Mouse (Mus musculus): Measurements from ENCODE around the gene AI182371. TPM values are rescaled to one million over a fixed set of nuclear protein-coding genes. Genes with fewer than 3 reads are reported as not detected.

Gene AI182371
- total and polyA plus RNA-seq, 2 experiments from 2014 or later = 0.19 to 0.93 TPM

DNA sequence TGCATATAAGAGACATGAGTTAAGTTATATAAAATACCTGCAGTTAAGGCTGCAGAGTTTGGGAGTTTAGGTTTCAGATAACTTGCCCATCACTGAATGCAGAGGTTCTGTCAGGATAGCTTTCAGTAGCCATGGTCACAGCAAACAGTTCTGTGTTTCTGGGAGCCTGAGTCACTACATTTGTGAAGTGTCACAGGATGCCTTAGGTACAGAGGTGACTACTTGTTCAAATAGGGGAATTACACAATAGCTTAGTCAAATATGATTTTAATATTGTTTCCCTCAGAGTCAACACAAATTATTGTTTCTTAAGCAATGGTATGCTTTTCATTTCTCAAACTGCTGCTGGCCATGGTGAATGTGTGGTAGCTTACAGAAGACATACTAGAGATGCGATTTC lies 32.2 kb downstream of the AI182371 start:
- WGBS = 93% methylated on average over 1 of the region's 1 CpGs
- no peak overlapping the region for H3K4me3 ChIP-seq (ENCODE audit: low read depth, low read length)
- H3K9me3 ChIP-seq (ENCODE audit: low read length) = no peaks in the 10 kb centered on the region
- no peak for TF ChIP-seq CTCF (IDR thresholded peaks at IDR 0.05)
- no peak overlapping the region for H3K27ac ChIP-seq (ENCODE audit: low read depth, low read length)
- no peak for ATAC-seq (ENCODE audit: low FRiP score)
- no peaks in the 10 kb centered on the region for H3K4me1 ChIP-seq (ENCODE audit: insufficient read depth, low read length)
- DNase-seq (ENCODE audit: low spot score) = no peak
- no peaks in the 10 kb centered on the region for H3K27me3 ChIP-seq (ENCODE audit: insufficient read depth, low read length)
- no peaks in the 10 kb centered on the region for H3K36me3 ChIP-seq (ENCODE audit: insufficient read depth, low read length)
- H3K4me2 ChIP-seq (ENCODE audit: low read depth, low read length, poor library complexity, severe bottlenecking) = no peak overlapping the region
- H3K9ac ChIP-seq (replicated peaks; ENCODE audit: low read length, poor library complexity, severe bottlenecking) = no peak overlapping the region

DNA sequence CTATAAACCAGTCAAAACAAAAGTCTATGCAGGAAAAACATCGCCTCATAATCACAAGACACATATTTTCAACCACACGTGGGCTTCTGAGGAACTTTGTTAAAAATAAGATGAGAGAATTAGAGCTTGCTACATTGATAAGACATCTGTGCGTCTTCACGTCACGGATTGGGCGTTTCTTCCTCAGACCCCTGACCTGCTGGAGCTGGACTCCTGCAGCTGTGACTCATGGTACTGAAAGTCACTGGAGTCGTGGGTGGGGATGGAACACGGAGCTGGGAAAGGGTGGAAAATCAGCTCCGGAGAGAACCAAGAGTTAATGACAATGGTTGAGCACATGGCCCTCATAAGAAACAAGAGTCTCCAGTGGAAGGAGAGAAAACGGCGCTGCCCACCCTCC lies 34.2 kb downstream of the AI182371 start:
- Histone ChIP-seq H3K9me3 (ENCODE audit: low read length) (no peaks in the 10 kb centered on the region), H3K4me3 (ENCODE audit: low read depth, low read length) (no peak overlapping the region), H3K27ac (ENCODE audit: low read depth, low read length) (no peak overlapping the region), H3K9ac (replicated peaks; ENCODE audit: low read length, poor library complexity, severe bottlenecking) (no peak overlapping the region), H3K27me3 (ENCODE audit: insufficient read depth, low read length) (no peaks in the 10 kb centered on the region), H3K4me2 (ENCODE audit: low read depth, low read length, poor library complexity, severe bottlenecking) (no peak overlapping the region), H3K36me3 (ENCODE audit: insufficient read depth, low read length) (no peaks in the 10 kb centered on the region), H3K4me1 (ENCODE audit: insufficient read depth, low read length) (no peaks in the 10 kb centered on the region)
- no peak for ATAC-seq (ENCODE audit: low FRiP score)
- no peak for TF ChIP-seq CTCF (IDR thresholded peaks at IDR 0.05)
- no peak for DNase-seq (ENCODE audit: low spot score)
- WGBS = 89% methylated on average over 11 of the region's 11 CpGs

DNA sequence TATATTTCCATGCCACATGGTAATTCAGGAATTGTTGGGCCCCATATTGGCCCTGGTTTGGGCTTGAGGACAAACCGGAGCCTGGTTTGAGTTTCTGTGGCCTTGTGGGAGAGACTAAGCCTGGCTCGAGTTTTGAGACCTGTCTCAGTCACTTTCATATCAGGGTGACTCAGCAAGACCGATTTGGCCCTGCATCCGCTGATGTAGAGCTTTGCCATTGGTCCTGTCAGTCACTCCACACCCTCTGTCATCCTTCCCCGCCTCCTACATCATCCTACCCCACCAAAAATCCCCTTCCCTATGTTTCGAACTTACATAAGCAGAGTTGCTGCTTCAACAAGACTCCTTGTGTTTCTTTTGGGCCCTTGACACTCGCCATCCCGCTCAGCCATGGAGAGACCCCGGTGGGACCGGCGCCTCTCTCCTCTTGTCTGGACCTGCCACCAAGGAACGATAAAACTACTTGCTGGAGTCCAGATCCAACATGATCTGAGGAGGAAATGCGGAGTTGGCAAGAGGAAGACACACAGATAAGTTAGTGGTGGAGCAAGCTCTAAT lies 34.7 kb downstream of the AI182371 start:
- Histone ChIP-seq H3K27me3 (ENCODE audit: insufficient read depth, low read length) (no peaks in the 10 kb centered on the region), H3K9ac (replicated peaks; ENCODE audit: low read length, poor library complexity, severe bottlenecking) (no peak overlapping the region), H3K27ac (ENCODE audit: low read depth, low read length) (no peak overlapping the region), H3K4me3 (ENCODE audit: low read depth, low read length) (no peak overlapping the region), H3K36me3 (ENCODE audit: insufficient read depth, low read length) (no peaks in the 10 kb centered on the region), H3K9me3 (ENCODE audit: low read length) (no peaks in the 10 kb centered on the region), H3K4me1 (ENCODE audit: insufficient read depth, low read length) (no peaks in the 10 kb centered on the region), H3K4me2 (ENCODE audit: low read depth, low read length, poor library complexity, severe bottlenecking) (no peak overlapping the region)
- no peak for TF ChIP-seq CTCF (IDR thresholded peaks at IDR 0.05)
- 92% methylated on average over 13 of the region's 13 CpGs for WGBS
- no peak for ATAC-seq (ENCODE audit: low FRiP score)
- DNase-seq (ENCODE audit: low spot score) = no peak

DNA sequence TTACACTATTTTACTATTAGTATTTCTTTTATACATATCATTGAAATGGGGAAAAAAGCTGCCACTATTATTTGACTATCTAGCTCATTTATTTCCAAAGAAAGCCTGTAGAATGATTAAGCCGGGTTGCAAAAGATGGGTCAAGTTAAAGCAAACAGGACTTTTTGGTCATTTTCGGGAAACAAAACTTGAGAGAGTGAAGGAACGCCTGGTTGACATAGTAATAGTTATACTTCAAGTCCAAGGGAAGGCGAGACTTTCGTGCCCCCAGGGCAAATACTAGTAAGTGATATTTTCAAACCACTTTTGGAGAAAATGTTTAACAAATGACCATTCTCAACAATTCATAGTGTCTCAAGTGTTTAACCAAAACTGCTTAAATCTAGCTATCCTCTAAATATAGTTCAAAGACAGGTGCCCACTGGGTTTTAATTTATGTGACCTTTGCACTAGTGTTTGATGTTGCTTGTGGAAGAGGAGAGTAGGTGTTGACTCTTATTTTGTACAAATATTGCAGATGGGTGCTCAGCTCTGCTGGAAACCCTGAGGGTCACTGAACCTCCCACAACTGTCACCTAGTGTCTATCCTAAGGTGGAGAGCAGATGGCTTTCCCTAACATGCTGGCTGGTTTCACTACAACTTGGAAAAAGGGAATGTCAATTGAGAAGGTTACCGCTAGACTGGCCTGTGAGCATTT lies 37.9 kb downstream of the AI182371 start:
- Histone ChIP-seq H3K27me3 (ENCODE audit: insufficient read depth, low read length) (no peaks in the 10 kb centered on the region), H3K36me3 (ENCODE audit: insufficient read depth, low read length) (no peaks in the 10 kb centered on the region), H3K9ac (replicated peaks; ENCODE audit: low read length, poor library complexity, severe bottlenecking) (no peak overlapping the region), H3K4me2 (ENCODE audit: low read depth, low read length, poor library complexity, severe bottlenecking) (no peak overlapping the region), H3K4me3 (ENCODE audit: low read depth, low read length) (no peak overlapping the region), H3K9me3 (ENCODE audit: low read length) (no peaks in the 10 kb centered on the region), H3K27ac (ENCODE audit: low read depth, low read length) (no peak overlapping the region), H3K4me1 (ENCODE audit: insufficient read depth, low read length) (no peaks in the 10 kb centered on the region)
- TF ChIP-seq CTCF (IDR thresholded peaks at IDR 0.05) = no peak
- WGBS = 93% methylated on average over 6 of the region's 6 CpGs
- DNase-seq (ENCODE audit: low spot score) (no peak), ATAC-seq (ENCODE audit: low FRiP score) (no peak)

DNA sequence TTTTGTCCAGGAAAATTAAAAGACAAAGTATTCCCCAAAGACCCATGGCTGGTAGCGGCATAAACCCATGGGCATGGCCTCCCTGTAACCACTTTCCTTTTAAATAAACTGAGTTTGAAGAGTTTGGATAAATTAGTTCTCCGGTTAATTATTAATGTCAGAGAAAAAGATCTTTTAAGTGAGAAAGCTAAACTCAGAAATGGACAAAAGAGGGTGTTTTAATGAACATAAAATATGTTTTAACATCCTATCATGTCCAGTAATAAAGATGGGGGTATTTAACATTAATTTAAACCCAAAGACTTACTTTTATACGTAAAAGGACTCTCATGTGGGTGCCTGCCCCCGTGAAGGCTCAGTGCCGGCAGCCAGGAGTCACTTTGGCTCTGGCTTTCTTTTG lies 40.0 kb downstream of the AI182371 start, which contains the start of gene Hc:
TSS of gene Hc (minus strand) at position 101 of the 400 bp plus-strand sequence.
- 88% methylated on average over 5 of the region's 5 CpGs for WGBS
- no peak for ATAC-seq (ENCODE audit: low FRiP score)
- DNase-seq (ENCODE audit: low spot score) = no peak
- Histone ChIP-seq H3K9me3 (ENCODE audit: low read length) (no peaks in the 10 kb centered on the region), H3K36me3 (ENCODE audit: insufficient read depth, low read length) (no peaks in the 10 kb centered on the region), H3K4me1 (ENCODE audit: insufficient read depth, low read length) (no peaks in the 10 kb centered on the region), H3K27ac (ENCODE audit: low read depth, low read length) (no peak within 1 kb of the TSS), H3K4me2 (ENCODE audit: low read depth, low read length, poor library complexity, severe bottlenecking) (no peak within 1 kb of the TSS), H3K4me3 (ENCODE audit: low read depth, low read length) (no peak within 1 kb of the TSS), H3K9ac (replicated peaks; ENCODE audit: low read length, poor library complexity, severe bottlenecking) (no peak within 1 kb of the TSS), H3K27me3 (ENCODE audit: insufficient read depth, low read length) (no peaks in the 10 kb centered on the region)
- TF ChIP-seq CTCF (IDR thresholded peaks at IDR 0.05) = no peak

DNA sequence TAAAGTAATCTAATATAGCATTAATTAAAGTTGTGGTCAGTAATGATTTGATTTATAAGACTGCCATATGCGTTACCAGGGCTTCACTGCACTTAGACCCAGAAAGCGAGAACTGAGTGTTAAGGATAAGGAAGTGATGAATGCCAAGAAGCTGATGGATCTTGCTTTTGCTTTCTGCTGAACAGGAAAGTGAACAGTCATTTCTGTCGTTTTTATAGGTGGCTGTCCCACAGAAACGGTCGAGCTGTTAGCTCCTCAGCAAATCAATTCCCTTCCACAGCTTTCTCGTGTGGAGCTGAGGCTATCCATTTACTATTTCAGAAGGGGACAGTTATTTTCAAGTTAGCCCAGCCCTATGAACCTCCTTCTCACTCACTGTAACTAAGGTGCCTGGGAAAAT lies 40.4 kb downstream of the AI182371 start:
- Histone ChIP-seq H3K27me3 (ENCODE audit: insufficient read depth, low read length) (no peaks in the 10 kb centered on the region), H3K27ac (ENCODE audit: low read depth, low read length) (no peak overlapping the region), H3K9me3 (ENCODE audit: low read length) (no peaks in the 10 kb centered on the region), H3K36me3 (ENCODE audit: insufficient read depth, low read length) (no peaks in the 10 kb centered on the region), H3K4me1 (ENCODE audit: insufficient read depth, low read length) (no peaks in the 10 kb centered on the region), H3K4me2 (ENCODE audit: low read depth, low read length, poor library complexity, severe bottlenecking) (no peak overlapping the region), H3K9ac (replicated peaks; ENCODE audit: low read length, poor library complexity, severe bottlenecking) (no peak overlapping the region), H3K4me3 (ENCODE audit: low read depth, low read length) (no peak overlapping the region)
- no peak for TF ChIP-seq CTCF (IDR thresholded peaks at IDR 0.05)
- DNase-seq (ENCODE audit: low spot score) (no peak), ATAC-seq (ENCODE audit: low FRiP score) (no peak)
- 81% methylated on average over 6 of the region's 6 CpGs for WGBS

All from midbrain, postnatal 0 days (tissue).